Mouse (Mus musculus) hindbrain, postnatal 0 days (tissue): ENCODE measurements around the gene Pds5b. TPM values are rescaled to one million over a fixed set of nuclear protein-coding genes. Genes with fewer than 3 reads are reported as not detected.
"Not testable (repeated sequence)": the region's sequence is repeated elsewhere in the genome, so short reads cannot be mapped to it uniquely, and the experiment has no call there.

ENCODE experiments used
- ATAC-seq: fragments of 200-750 bp; cut with Nextera tagmentation; 2 replicates; pipeline ENCODE4 v1.8.0; 2017; ENCODE audit warnings: mild to moderate bottlenecking, moderate TSS enrichment, moderate library complexity
- DNase-seq: peaks from one replicate; pipeline ENCODE4 v3.0.0-alpha.2; 2015; ENCODE audit warnings: low spot score
- H3K27ac ChIP-seq: fragments of 300-500 bp; sonication (generic); 2 replicates; pipeline ENCODE4 v1.5.1; 2014; ENCODE audit warnings: mild to moderate bottlenecking
- H3K27me3 ChIP-seq: fragments of 300-500 bp; sonication (generic); 2 replicates; pipeline ENCODE4 v1.6.1; 2014; ENCODE audit warnings: low read length, mixed read lengths; ENCODE audit not compliant: insufficient read depth
- H3K36me3 ChIP-seq: fragments of 300-500 bp; sonication (generic); 2 replicates; pipeline ENCODE4 v1.6.1; 2014; ENCODE audit warnings: low read length, mixed read lengths; ENCODE audit not compliant: insufficient read depth
- H3K4me1 ChIP-seq: fragments of 300-500 bp; sonication (generic); 2 replicates; pipeline ENCODE4 v1.6.1; 2014; ENCODE audit warnings: antibody characterized with exemption, low read length, mixed read lengths; ENCODE audit not compliant: insufficient read depth
- H3K4me2 ChIP-seq: fragments of 300-500 bp; sonication (generic); 2 replicates; pipeline ENCODE4 v1.6.1; 2014; ENCODE audit warnings: low read depth, mild to moderate bottlenecking, low read length, moderate library complexity, mixed read lengths
- H3K4me3 ChIP-seq: fragments of 300-500 bp; sonication (generic); 2 replicates; pipeline ENCODE4 v1.5.1; 2014; ENCODE audit warnings: low read length
- H3K9ac ChIP-seq: fragments of 300-500 bp; sonication (generic); replicated peaks from 2 replicates; pipeline ENCODE4 v1.6.1; 2014; ENCODE audit warnings: mild to moderate bottlenecking, low read length, moderate library complexity, mixed read lengths
- H3K9me3 ChIP-seq: fragments of 300-500 bp; sonication (generic); 2 replicates; pipeline ENCODE4 v1.6.1; 2016; ENCODE audit warnings: low read length, mixed read lengths
- CTCF ChIP-seq: IDR thresholded peaks from 2 replicates; pipeline ENCODE4 v1.5.1; 2016; ENCODE audit warnings: antibody characterized with exemption, control low read depth, low read depth
- WGBS: fragments of 180-500 bp; shearing (Covaris S2); extraction: QIAGEN DNeasy Blood & Tissue Kit; methylation state at CpG from one replicate; pipeline ENCODE4 v1.1.7; 2014; 5-methylcytosine and 5-hydroxymethylcytosine counted together
- polyA plus RNA-seq: library from polyadenylated mRNA; unstranded; fragments of >200 nt; fragmentation: Nextera tagmentation; extraction: Ambion mirVana; gene quantifications from 2 replicates; pipeline ENCODE4 v1.2.1, GENCODE M21; 2015
- total RNA-seq: library from RNA; depleted of rRNA; stranded (reverse); fragments of >200 nt; gene quantifications from 2 replicates; pipeline ENCODE4 v1.2.3, GENCODE M21; 2014

Gene Pds5b
- total and polyA plus RNA-seq, 2 experiments from 2014 or later, result 19.4 to 38.5 TPM

GRCm38 (mm10) chr5:150668731-150669130, 4.8 kb upstream of the Pds5b start:
- Histone ChIP-seq H3K27me3 (no peaks in the 10 kb centered on the region), H3K4me1 (no peaks in the 10 kb centered on the region), H3K4me2 (no peak overlapping the region), H3K27ac (no peak overlapping the region), H3K9me3 (no peaks in the 10 kb centered on the region), H3K4me3 (no peak overlapping the region), H3K9ac (no peak overlapping the region), H3K36me3 (no peaks in the 10 kb centered on the region)
- DNase-seq (no peak), ATAC-seq (no peak)
- no peak for TF ChIP-seq CTCF
- 65% methylated on average over 4 of the region's 4 CpGs for WGBS

- Histone ChIP-seq H3K36me3 (no peaks in the 10 kb centered on the region), H3K27me3 (no peaks in the 10 kb centered on the region), H3K4me1 (no peaks in the 10 kb centered on the region), H3K9me3 (no peaks in the 10 kb centered on the region), H3K4me3 (no peak overlapping the region), H3K4me2 (no peak overlapping the region), H3K27ac (no peak overlapping the region), H3K9ac (no peak overlapping the region)
- DNase-seq (no peak), ATAC-seq (no peak)
- no peak for TF ChIP-seq CTCF
- WGBS, result 92% methylated on average over 7 of the region's 7 CpGs
Measured at GRCm38 (mm10) chr5:150672343-150672742, 1.2 kb upstream of the Pds5b start.

GRCm38 (mm10) chr5:150673880-150674621, 512 bp downstream of the Pds5b start:
- H3K9ac ChIP-seq, result peak overlapping the region; percentile 93
- ATAC-seq (peak; percentile 21), DNase-seq (peak; percentile 56)
- H3K9me3 ChIP-seq, result no peaks in the 10 kb centered on the region
- WGBS, result 2% methylated on average over 39 of the region's 91 CpGs
- no peaks in the 10 kb centered on the region for H3K36me3 ChIP-seq
- peak overlapping the region; percentile 87 for H3K27ac ChIP-seq
- H3K4me3 ChIP-seq, result peak overlapping the region; percentile 95
- H3K4me1 ChIP-seq, result no peaks in the 10 kb centered on the region
- peak overlapping the region; percentile 61 for H3K4me2 ChIP-seq
- no peaks in the 10 kb centered on the region for H3K27me3 ChIP-seq
- TF ChIP-seq CTCF, result no peak

- Histone ChIP-seq H3K4me1 (no peaks in the 10 kb centered on the region), H3K4me2 (peak overlapping the region; percentile 61), H3K9me3 (no peaks in the 10 kb centered on the region), H3K9ac (peak overlapping the region; percentile 93), H3K27me3 (no peaks in the 10 kb centered on the region), H3K36me3 (no peaks in the 10 kb centered on the region), H3K27ac (no peak overlapping the region), H3K4me3 (peak overlapping the region; percentile 95)
- DNase-seq (peak; percentile 10), ATAC-seq (no peak)
- no peak for TF ChIP-seq CTCF
- 50% methylated on average over 6 of the region's 6 CpGs for WGBS
Measured at GRCm38 (mm10) chr5:150674866-150675265, 1.3 kb downstream of the Pds5b start.

- not testable (repeated sequence) for H3K27ac ChIP-seq, H3K9ac ChIP-seq, H3K36me3 ChIP-seq, ATAC-seq, H3K4me2 ChIP-seq, H3K27me3 ChIP-seq, H3K4me3 ChIP-seq, DNase-seq, H3K9me3 ChIP-seq, H3K4me1 ChIP-seq
- WGBS, result 94% methylated on average over 6 of the region's 6 CpGs
Measured at GRCm38 (mm10) chr5:150682862-150683261, 9.3 kb downstream of the Pds5b start.

- no peak overlapping the region for H3K27ac ChIP-seq
- no peak overlapping the region for H3K9ac ChIP-seq
- no peaks in the 10 kb centered on the region for H3K36me3 ChIP-seq
- H3K27me3 ChIP-seq, result no peaks in the 10 kb centered on the region
- no peak overlapping the region for H3K4me3 ChIP-seq
- ATAC-seq (no peak), DNase-seq (no peak)
- no peak for TF ChIP-seq CTCF
- H3K4me2 ChIP-seq, result no peak overlapping the region
- H3K4me1 ChIP-seq, result no peaks in the 10 kb centered on the region
- H3K9me3 ChIP-seq, result no peaks in the 10 kb centered on the region
Measured at GRCm38 (mm10) chr5:150690685-150691084, 17.1 kb downstream of the Pds5b start.

GRCm38 (mm10) chr5:150693277-150693676, 19.7 kb downstream of the Pds5b start:
- Histone ChIP-seq H3K4me3 (no peak overlapping the region), H3K9me3 (no peaks in the 10 kb centered on the region), H3K9ac (no peak overlapping the region), H3K27me3 (no peaks in the 10 kb centered on the region), H3K4me2 (no peak overlapping the region), H3K4me1 (no peaks in the 10 kb centered on the region), H3K27ac (no peak overlapping the region), H3K36me3 (no peaks in the 10 kb centered on the region)
- 91% methylated on average over 2 of the region's 2 CpGs for WGBS
- no peak for TF ChIP-seq CTCF
- ATAC-seq, result no peak
- no peak for DNase-seq
